Mouse (Mus musculus) left cerebral cortex, postnatal 4 days (tissue): ENCODE measurements around the gene Llcfc1. TPM values are rescaled to one million over a fixed set of nuclear protein-coding genes. Genes with fewer than 3 reads are reported as not detected.

Experiments used
- DNase-seq: peaks from one replicate; pipeline ENCODE4 v3.0.0-alpha.2; 2022
- intact Hi-C: fragments of 180-260 bp; cut with DNase I; formaldehyde crosslinking; loops from one replicate; pipeline ENCODE4 v1.15.1; 2025
- total RNA-seq, 2 experiments: library from RNA; stranded (reverse); gene quantifications; 2 replicates each; pipeline ENCODE4 v1.2.3; 2021

The Llcfc1 gene
- total RNA-seq: not detected

DNA sequence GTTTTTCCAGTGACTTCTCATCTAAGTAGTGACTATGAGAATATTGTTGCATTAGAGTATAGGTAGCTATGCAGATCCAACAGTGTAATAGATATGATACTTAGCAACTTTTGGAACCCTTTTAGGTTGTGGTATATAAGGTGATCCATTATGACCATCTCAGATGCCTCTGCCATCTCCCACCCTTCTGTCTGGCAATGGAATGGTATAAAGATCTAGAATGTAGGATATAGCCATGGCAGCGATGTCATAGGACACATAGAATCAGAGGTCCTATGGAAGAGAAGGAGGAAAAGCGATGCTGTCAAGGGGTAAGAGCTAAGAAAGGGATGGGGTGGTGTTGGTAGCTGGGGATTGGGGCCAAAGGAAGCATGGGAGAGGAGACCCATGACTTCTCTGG is at the start of gene Llcfc1:
Gene Llcfc1 (plus strand): TSS at position 301 of the 400 bp plus-strand sequence.
- DNase-seq: no peak
- intact Hi-C loops: no loop called here

DNA sequence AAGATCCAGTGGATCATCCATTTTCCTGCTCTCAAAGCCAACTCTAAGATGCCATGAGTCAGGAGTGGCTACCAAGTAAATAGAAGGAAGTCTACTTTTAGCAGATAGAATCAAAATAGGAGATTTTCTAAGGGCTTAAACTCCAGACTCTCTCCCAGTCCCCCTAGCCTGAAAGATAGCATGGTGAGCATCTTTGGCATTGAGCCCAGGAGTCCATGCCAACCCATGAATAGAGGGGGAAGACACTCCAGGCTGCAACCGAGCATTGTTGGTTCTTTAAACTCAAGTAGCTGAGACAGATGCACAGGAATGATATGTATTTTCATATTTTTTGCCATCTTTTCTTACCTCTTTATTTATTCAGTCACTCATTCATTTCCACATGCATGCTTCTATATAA is 49.0 kb upstream of the Llcfc1 start:
- intact Hi-C loops: no loop called here
- peak; percentile 26 for DNase-seq

DNA sequence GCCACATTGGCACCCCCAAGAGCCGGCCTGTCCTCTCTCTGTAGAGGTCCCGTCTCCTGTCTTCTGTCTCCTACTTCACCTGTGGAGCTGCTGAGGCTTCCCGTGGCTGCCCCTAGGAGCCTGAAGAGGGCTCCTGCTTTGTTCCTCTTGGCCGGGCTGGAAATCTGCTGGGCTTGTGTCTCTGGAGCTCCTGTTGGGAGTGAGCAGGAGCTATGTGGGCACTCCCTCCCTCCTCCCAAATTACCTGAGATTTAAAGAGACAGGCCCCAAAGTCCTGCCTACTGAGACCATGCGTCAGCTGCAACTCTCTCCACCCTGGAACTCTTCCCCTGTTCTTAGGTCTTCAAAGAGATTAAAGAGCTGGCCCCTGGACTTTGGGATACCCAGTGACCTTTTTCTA is 48.1 kb upstream of the Llcfc1 start, which contains the start of gene Trpv6:
Gene Trpv6 (minus strand): TSS at position 228 of the 400 bp plus-strand sequence.
- intact Hi-C loops: no loop called here

DNA sequence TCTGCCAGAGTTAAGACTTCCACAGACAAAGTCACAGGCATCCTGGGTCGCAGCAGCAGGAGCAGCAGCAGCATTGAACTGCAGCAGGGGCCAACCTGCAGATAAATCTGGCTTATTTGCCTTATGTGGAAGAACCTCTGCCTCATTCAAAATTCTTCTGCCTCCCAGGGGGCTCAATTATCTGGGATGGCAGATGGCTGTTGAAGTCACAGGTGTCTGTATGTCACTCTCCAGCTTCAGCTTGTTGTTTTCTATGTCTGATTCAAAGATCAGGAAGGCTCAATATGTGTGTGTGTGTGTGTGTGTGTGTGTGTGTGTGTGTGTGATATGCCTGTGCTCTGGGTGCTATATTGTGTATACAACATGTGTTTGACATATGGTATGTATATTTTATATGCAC is 46.8 kb upstream of the Llcfc1 start:
- no peak for DNase-seq
- intact Hi-C loops: no loop called here

More for the DNA sequence above, 48.1 kb upstream of the Llcfc1 start, which contains the start of gene Trpv6:
- no peak for DNase-seq

DNA sequence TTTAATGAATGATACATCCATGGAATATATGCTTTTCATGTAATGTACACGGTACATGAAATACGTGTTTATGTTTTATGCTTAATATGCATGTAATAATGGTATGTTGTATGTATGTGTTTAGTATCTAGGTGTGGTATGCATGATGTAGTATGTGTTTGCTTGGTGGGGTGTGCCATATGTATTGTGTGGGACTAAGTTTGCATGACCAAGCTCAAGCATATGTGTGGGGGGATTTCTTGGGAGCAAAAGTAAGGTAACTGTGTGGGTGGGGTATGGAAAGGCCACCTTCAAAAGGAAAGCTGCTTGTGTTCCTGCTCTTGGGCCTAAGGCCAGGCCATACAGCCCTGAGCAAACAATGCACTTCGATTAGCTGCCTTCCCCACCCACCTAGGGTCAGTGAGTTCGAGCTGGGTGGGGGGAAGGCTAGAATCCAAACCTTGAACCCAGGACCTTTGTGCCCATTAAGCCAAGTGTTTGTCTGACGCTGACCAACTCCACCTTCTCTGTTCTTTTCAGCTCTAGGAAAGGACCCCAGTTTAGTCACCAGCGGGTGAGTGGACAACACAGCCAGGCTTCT is 46.2 kb upstream of the Llcfc1 start:
- intact Hi-C loops: no loop called here
- DNase-seq: no peak

DNA sequence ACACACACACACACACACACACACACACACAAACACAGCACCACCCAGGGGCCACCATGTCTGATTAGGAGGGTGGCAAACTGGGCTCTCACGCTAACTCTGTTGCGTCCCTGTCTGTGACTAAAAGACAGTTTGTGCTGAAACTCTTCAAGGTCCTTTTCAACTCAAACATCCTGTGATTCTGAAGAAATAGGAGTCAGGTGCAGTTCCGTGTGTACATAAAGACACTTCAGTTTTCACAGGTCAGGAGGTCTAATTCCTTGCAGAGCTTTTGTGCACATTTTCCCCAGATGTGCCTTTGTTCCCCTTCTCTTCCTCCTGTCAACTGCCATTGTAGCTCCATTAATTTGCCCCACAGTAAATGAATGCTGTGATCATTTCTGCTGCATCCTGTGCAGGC is 43.8 kb upstream of the Llcfc1 start:
- intact Hi-C loops: no loop called here
- DNase-seq: no peak

DNA sequence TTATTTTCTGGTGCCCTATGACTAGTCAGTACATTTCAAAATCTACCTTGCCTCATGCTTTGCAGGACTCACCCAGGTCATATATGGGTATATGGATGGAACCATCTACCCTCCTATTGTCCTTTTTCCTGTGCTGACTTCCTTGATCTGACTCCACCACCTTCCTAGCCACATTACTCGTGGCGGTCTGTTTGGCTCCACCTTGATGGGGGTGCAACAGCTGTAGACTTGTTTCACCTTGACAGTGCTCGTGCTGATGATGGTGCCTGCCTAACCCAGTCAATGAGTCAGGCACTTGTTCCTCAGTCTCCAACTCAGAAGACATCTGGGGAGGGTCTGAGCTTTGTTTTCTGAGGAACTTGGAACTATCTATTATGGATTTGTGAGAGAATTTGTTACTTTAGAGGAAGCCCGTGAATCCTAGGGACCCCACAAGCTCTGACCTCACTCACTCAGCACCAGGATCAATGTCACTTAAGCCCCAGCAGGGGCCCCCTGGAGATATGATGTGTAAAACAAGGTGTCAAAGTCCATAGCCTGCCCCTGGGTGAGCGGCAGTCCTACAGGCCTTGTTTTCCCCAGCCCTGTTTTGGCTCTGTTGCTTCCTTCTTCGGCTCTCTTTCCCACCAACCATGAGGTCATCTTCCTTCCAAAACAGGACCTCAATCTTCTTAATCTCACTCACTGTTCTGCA is 42.9 kb upstream of the Llcfc1 start:
- intact Hi-C loops: no loop called here
- no peak for DNase-seq

DNA sequence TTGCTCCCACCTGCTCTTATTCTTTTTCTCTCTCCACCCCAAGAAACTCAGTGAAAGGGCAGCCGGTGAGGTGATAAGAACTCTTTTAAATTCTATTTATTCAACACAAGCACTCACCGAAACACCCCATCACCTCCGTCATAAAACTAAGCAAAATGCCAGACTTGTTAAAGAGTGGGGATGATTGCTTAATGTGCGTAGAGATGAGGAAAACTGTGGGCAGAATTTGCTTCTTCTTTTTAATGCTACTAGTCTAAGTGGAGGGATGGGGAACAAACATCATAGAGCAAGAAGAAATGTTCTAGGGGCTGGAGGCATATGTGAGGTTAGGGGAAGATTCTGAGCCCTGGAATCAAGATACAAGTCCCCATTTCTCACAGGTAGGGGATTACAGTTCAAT is 41.5 kb upstream of the Llcfc1 start:
- no peak for DNase-seq
- intact Hi-C loops: no loop called here

DNA sequence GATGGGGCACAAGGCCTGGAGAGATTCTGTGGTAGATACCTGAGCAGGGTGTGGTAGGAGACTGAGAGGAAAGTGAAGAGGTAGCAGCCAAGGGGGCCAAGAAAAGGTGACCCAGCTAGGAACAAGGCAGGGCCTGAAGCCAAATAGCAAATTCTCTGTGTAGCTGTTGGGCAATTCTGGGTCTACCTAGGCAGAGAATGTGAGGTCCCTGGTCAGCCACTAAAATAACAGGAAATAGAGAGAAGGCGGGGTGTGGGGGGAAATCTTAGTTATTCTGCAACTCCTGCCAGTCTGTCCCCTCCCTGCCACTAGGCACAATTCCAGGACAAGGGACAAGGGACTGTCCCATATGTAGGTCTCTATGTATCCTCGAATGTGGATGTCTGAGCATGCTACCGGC is 41.0 kb upstream of the Llcfc1 start:
- DNase-seq: no peak

DNA sequence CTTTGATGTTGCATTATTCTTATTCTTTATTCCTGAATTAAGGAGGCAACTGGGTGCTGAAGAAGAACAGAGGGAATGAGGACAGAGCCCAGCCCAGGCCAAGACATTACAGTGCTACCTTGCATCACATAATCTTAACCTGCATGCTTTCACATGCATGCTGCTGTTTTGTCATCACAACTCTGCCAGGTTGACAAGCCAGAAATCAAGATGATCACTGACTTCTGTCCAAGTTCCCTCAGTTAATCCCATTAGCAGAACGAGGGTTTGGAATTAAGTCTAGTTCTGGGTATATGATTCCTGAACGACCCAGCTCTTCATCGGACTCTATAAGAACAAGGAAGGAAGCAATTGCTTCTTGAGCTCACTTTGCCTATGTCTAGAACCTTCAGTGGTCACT is 38.0 kb upstream of the Llcfc1 start:
- no peak for DNase-seq
- intact Hi-C loops: no loop called here

More for the DNA sequence above, 41.0 kb upstream of the Llcfc1 start:
- intact Hi-C loops: no loop called here

DNA sequence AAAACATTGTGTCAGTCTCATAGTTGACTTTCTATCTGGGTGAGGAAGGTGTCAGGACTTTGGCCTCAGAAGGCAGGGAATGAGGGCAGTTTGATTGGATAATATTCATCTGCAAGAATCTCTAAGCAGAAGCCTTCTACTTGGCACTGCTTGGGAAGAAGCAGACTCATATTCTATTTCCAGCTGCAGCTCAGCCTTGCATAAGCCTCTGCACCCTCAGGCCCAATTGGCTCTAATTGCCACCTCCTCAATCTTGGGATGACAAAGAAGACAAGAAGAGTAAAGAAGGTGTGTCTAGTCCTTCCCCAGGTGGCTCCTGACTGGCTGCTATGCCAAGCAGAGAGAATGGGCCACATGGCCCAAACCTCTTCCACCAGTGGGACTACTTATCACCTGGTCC is 37.6 kb upstream of the Llcfc1 start:
- DNase-seq: no peak
- intact Hi-C loops: no loop called here

DNA sequence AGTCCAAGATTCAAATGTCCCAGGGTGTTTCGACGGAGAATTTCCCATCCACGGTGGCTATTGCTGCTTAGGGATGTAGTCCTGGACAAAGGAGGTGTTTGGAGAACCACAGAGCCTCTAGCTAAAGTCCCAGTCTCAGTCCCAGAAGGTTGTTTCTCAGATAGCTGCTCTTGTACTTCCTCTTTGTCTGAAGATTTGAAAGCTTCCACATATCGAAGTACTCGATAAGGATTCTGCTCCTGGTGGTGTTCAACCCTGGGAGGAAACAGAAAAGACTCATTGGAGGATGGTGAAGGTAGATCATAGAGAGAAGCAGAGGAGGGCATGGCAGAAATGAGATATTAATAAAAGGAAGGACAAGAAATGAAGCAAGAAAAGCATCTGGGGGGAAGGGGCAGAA is 31.1 kb upstream of the Llcfc1 start:
- no peak for DNase-seq
- intact Hi-C loops: no loop called here

DNA sequence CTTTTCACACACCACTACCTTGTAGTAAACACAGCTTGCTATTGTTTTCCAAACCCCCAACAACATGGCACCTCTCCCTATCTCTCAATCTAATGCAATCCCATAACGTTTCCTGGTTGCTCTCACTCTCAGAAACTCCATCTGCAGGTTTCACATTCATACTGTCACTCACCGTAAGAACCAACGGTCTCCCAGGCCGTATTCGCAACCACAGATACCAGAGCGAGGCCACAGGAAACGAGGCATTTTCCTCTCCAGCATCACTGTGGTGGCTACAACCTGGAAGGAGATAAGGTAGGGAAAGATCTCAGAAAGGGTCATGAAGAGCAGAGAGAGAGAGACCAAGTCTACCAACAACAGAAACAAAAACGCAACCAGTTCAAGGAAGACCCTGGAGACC is 29.6 kb upstream of the Llcfc1 start:
- DNase-seq: no peak
- intact Hi-C loops: no loop called here

DNA sequence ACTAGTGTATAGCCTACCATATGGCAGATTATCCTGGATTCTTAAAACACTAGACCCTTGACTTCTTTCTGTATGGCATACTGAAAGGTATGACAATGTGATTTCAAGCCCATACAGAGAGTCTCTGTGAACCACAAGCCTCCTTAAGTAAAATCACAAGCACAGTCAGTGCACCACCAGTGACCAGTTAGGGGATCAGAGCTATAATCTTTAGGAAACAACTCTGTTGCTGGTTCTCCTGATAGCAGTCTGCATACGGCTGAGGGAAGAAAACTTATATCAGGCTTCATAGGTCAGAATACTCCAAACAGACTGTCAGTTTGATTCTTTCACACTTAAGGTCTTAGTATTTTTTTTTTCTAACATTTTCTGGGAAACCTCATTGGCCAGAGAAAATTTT is 25.7 kb upstream of the Llcfc1 start:
- intact Hi-C loops: no loop called here
- no peak for DNase-seq

DNA sequence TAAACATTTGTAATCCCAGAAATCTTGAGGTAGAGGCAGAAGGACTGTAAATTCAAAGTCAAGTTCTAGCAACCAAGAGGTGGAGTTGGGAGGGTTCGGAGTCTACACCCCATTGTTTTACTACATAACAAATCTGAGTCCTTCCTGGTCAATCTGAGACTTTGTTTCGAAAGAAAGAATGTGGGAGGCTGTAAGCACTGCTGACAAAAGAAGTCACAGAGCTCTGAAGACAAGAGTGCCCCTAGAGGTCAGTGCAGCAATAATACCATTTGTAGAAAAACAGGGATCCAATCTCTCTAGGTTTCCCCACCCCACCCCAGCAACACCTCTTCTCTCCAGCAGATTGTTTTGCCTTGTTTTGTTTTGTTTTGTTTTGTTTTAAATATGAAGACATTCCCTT is 21.9 kb upstream of the Llcfc1 start:
- no peak for DNase-seq
- intact Hi-C loops: no loop called here

DNA sequence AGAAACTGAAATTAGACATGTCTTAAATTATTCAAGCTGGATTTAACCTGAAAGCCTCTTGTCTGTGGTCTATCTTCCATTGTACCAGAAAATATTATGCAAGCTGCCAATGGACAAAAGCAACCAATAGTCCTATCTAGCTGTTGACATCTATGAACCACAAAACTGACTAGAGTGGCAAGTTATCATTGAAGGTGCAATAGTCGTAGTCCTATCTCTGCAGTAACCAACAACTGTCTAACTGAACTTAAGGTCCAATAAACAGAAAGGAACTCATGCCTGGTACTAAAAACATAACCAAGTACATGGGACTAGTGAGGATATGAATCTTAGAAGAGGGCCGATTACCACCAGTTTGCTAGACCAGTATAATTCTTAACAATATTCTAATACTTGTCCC is 7.7 kb upstream of the Llcfc1 start:
- intact Hi-C loops: no loop called here
- DNase-seq: no peak

DNA sequence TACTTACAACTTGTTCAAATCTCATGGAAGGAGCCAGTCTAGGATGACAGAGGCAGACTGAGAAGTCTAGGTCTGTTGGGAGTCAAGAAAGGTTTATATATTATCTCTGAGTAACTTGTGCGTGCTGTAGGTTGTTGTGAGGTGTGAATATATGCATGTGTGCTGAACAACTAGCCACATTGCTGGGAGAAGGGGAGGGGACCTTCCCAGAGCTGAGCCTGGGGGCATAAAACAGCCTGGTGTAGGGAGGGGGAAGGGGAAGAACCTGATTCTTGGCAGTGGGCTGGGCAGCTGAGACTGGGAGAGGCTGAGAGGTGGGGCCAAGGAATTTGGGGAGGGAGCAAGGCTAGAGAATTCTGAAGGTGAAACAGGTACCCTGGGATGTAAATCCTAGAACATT is 3.6 kb upstream of the Llcfc1 start, which contains the start of gene Trpv5:
Gene Trpv5 (minus strand): TSS at position 101 of the 400 bp plus-strand sequence.
- DNase-seq: no peak
- intact Hi-C loops: no loop called here

DNA sequence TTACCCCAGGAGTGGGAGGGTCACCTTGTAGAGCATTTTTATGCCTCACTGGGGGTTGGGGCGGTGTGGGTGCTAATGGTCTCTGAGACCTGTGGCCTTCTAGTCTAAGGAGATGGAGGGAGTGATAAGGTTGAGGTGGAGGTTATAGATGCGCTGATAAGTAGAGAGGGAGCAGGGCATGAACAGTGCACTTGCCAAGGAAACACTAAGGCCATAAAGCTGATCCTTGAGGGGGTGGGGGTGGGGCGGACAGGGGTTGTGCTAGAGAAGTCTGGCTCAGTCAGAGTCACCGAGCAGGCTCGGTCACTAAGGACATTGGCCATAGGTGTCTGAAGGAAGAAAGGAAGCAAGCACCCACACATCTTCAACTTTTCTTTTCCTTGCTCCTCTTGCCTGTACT is 2.6 kb upstream of the Llcfc1 start:
- DNase-seq: no peak
- intact Hi-C loops: no loop called here

DNA sequence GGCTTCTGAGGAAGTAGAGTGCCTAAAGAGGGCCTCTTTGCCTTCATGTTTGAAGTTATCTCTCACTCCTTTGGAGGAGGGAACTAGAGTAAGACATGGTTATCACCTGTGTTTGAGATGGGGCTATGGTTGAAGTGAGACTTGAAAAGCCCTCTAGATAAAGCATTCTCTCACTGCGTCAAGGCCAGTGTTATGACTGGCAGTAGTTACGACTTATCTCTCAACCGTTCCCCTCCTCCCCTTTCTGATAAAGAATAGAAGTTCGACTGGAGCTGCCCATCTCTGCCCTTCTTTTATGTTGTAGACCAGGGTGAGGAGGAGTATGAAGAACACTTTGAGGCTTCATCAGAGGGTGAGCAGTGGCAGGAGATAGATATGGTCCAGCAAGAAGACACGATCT is 680 bp downstream of the Llcfc1 start:
- intact Hi-C loops: no loop called here

DNA sequence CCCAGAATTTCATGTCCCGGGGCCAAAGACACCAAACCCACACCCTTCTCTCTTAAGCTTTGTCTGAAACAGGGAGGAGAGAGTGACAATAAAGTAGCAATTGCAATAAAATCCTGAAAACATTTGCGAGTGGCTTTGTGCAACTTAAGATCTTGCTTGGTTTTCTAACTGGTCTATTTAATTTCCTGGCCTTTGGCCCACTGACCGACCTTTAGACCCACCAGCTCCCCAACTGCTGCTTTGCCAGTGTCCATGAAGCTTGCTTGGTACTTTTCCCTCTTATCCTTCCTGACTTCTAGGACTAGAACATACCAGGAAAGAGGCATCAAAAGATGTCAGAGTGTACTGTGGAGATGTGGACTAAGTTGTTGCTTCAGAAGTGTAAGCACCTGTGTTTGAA is 1.4 kb downstream of the Llcfc1 start:
- intact Hi-C loops: no loop called here
- no peak for DNase-seq

More for the DNA sequence above, 680 bp downstream of the Llcfc1 start:
- DNase-seq: no peak

DNA sequence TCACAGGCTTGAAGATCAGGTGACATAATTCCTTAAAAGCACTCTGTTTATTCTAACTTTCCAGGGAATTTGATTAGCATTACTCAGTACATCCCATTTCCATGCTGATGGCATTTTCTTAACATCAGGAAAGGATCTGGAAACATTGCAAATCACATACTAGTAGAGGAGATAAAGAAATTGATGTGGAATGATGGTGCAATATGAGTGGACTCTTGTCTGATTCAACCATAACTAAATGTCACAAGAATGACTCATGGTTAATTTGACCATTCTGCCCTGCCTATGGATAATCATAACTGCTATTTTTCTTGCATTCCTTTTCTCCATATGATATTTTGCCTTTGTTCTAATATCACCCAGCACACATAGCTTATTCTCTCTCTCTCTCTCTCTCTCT is 8.0 kb downstream of the Llcfc1 start:
- intact Hi-C loops: no loop called here
- DNase-seq: no peak

DNA sequence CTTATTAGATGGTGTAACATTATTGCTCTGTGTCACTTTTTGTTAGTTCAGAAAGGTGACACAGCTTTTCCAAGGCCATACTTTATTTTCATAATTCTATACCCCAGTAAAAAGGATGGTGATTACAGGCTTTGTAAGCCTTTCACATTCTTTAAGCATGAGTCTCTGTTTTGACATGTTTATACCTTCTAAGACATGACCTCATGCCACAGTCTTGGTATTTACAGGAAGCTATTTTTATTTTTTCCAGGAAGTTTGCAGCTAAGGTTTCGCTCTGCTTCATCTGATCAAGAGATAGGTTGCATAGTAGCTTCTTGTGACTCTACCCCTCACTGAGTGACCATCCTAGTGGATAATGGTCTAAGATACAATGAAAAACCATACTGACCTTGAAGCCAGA is 10.2 kb downstream of the Llcfc1 start:
- intact Hi-C loops: no loop called here
- no peak for DNase-seq

DNA sequence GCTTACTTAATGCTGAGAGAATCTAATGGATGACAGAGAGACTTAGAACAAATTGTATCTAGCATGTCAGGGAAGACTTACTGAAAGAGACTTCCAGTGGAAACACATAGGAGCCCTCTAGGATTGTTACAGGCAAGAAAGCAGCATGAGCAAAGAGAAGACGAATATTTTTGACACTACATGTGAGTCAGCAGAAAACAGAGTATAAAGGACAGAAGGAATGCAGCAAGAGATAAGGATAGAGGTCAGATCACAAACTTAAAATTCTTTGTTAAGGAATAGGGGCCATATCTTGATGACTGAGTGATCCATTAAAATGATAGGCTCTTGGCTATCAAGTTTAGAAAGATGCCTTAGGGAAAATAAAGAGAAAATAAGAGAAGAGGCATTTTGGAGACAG is 17.0 kb downstream of the Llcfc1 start:
- no peak for DNase-seq
- intact Hi-C loops: no loop called here
